Mouse (Mus musculus) Patski (cell line): ENCODE measurements at regions not wholly inside any gene's neighbourhood (a gene's known extent, or its start where the extent isn't known, plus 50 kb on each side); places are given as distances from the start of the nearest gene placed in this dataset.

Experiments used
- ATAC-seq: fragments of 100-300 bp; one replicate; pipeline ENCODE4 v1.8.0; 2021
- CTCF ChIA-PET: fragments of 350-600 bp; sonication (Branson Sonifier 250); formaldehyde crosslinking; loops from one replicate; lab custom pipeline; 2022; ENCODE audit warnings: inconsistent platforms; lab: Charles Lee
- POLR2A ChIA-PET: fragments of 350-600 bp; sonication (Branson Sonifier 250); formaldehyde crosslinking; loops from one replicate; lab custom pipeline; 2022; ENCODE audit warnings: antibody characterized with exemption, inconsistent platforms; lab: Charles Lee
- DNase-seq: peaks from one replicate; pipeline ENCODE4 v3.0.0-alpha.2; 2011; ENCODE audit warnings: low read depth, low spot score
- H3K27me3 ChIP-seq: fragments of 371-371 bp; one replicate; pipeline ENCODE4 v1.5.1; 2021
- CTCF ChIP-seq: fragments of 100-300 bp; IDR thresholded peaks from one replicate; pipeline ENCODE4 v1.5.1; 2021
- in situ Hi-C: fragments of 300-500 bp; cut with MboI; formaldehyde crosslinking; loops from 3 replicates; pipeline ENCODE4 v1.11.1; 2018; ENCODE audit warnings: low pct_unique_long_range_greater_than_20kb, mixed read lengths

GRCm38 (mm10) chr13:80611937-80612336, 271.2 kb upstream of the Arrdc3 start:
- no peak for DNase-seq
- in situ Hi-C loops: no loop called here
- ChIA-PET CTCF (no interaction called here), POLR2A (no interaction called here)
- ATAC-seq: no peak
- peaks cover 25% of the 10 kb centered on the region for H3K27me3 ChIP-seq
- TF ChIP-seq CTCF: no peak

GRCm38 (mm10) chr13:80613167-80613883, 269.9 kb upstream of the Arrdc3 start:
- no peak for DNase-seq
- no peak for ATAC-seq
- no peak for TF ChIP-seq CTCF
- ChIA-PET CTCF (no interaction called here), POLR2A (no interaction called here)
- in situ Hi-C loops: no loop called here
- peaks cover 30% of the 10 kb centered on the region for H3K27me3 ChIP-seq

- ChIA-PET CTCF (no interaction called here), POLR2A (no interaction called here)
- ATAC-seq: no peak
- no peak for DNase-seq
- H3K27me3 ChIP-seq: peaks cover 31% of the 10 kb centered on the region
- TF ChIP-seq CTCF: no peak
- in situ Hi-C loops: no loop called here
These were observed 269.3 kb upstream of the Arrdc3 start for GRCm38 (mm10) chr13:80613884-80614247.

- no peak for ATAC-seq
- no peak for DNase-seq
- in situ Hi-C loops: no loop called here
- H3K27me3 ChIP-seq: peaks cover 28% of the 10 kb centered on the region
- POLR2A ChIA-PET: no interaction called here
- no peak for TF ChIP-seq CTCF
- CTCF ChIA-PET: no interaction called here
These were observed 268.2 kb upstream of the Arrdc3 start for GRCm38 (mm10) chr13:80614971-80615370.

GRCm38 (mm10) chr13:80623005-80623404, 260.2 kb upstream of the Arrdc3 start:
- no peak for TF ChIP-seq CTCF
- POLR2A ChIA-PET: no interaction called here
- DNase-seq (no peak), ATAC-seq (no peak)
- in situ Hi-C loops: no loop called here
- CTCF ChIA-PET: no interaction called here
- peaks cover 29% of the 10 kb centered on the region for H3K27me3 ChIP-seq

GRCm38 (mm10) chr13:80641334-80641733, 241.8 kb upstream of the Arrdc3 start:
- CTCF ChIA-PET: no interaction called here
- peaks cover 10% of the 10 kb centered on the region for H3K27me3 ChIP-seq
- ATAC-seq (no peak), DNase-seq (no peak)
- TF ChIP-seq CTCF: no peak
- in situ Hi-C loops: no loop called here
- POLR2A ChIA-PET: no interaction called here

- no peak for TF ChIP-seq CTCF
- ChIA-PET CTCF (no interaction called here), POLR2A (no interaction called here)
- ATAC-seq (no peak), DNase-seq (no peak)
- in situ Hi-C loops: no loop called here
- peaks cover 8% of the 10 kb centered on the region for H3K27me3 ChIP-seq
These were observed 235.6 kb upstream of the Arrdc3 start for GRCm38 (mm10) chr13:80647578-80647977.

- CTCF ChIA-PET: no interaction called here
- no peak for TF ChIP-seq CTCF
- POLR2A ChIA-PET: no interaction called here
- H3K27me3 ChIP-seq: peaks cover 4% of the 10 kb centered on the region
- DNase-seq (no peak), ATAC-seq (no peak)
- in situ Hi-C loops: no loop called here
These were observed 230.1 kb upstream of the Arrdc3 start for GRCm38 (mm10) chr13:80652967-80653539.

- ChIA-PET CTCF (no interaction called here), POLR2A (no interaction called here)
- no peak for ATAC-seq
- no peaks in the 10 kb centered on the region for H3K27me3 ChIP-seq
- DNase-seq: no peak
- in situ Hi-C loops: no loop called here
- TF ChIP-seq CTCF: no peak
These were observed 216.9 kb upstream of the Arrdc3 start for GRCm38 (mm10) chr13:80666186-80666713.

GRCm38 (mm10) chr13:80689871-80690270, 193.3 kb upstream of the Arrdc3 start:
- ATAC-seq: no peak
- DNase-seq: no peak
- ChIA-PET CTCF (no interaction called here), POLR2A (no interaction called here)
- TF ChIP-seq CTCF: no peak
- no peaks in the 10 kb centered on the region for H3K27me3 ChIP-seq
- in situ Hi-C loops: no loop called here

- in situ Hi-C loops: no loop called here
- no peak for DNase-seq
- ATAC-seq: no peak
These were observed 192.4 kb upstream of the Arrdc3 start for GRCm38 (mm10) chr13:80690654-80691386.

More at GRCm38 (mm10) chr13:80690654-80691386, 192.4 kb upstream of the Arrdc3 start:
- ChIA-PET CTCF (no interaction called here), POLR2A (no interaction called here)
- TF ChIP-seq CTCF: no peak
- H3K27me3 ChIP-seq: no peaks in the 10 kb centered on the region
